Mouse (Mus musculus) MEL (cell line): ENCODE results near the gene Nrcam. TPM values are rescaled to one million over a fixed set of nuclear protein-coding genes. Genes with fewer than 3 reads are reported as not detected.

ENCODE experiments used
- DNase-seq: peaks from one replicate; pipeline ENCODE4 v3.0.0; 2011; ENCODE audit warnings: low read depth, low spot score
- H3K27ac ChIP-seq: 2 replicates; pipeline ENCODE4 v1.5.1; 2012; ENCODE audit warnings: low read depth, mild to moderate bottlenecking, control low read depth, low read length, moderate library complexity; ENCODE audit not compliant: control insufficient read depth
- H3K27me3 ChIP-seq, 2 experiments: fragments of 150-350 bp in 1 of 2; sonication (generic) in 1 of 2; 2 replicates each; pipeline ENCODE4 v1.6.1; 2012; ENCODE audit warnings: low read length in 2 of 2, mild to moderate bottlenecking in 2 of 2, improper control_type of control experiment in 1 of 2, moderate library complexity in 1 of 2; ENCODE audit not compliant: insufficient read depth in 2 of 2, control insufficient read depth in 1 of 2
- H3K36me3 ChIP-seq, 2 experiments: 2 replicates each; pipeline ENCODE4 v1.6.1; 2012 to 2014; ENCODE audit warnings: low read length in 2 of 2, improper control_type of control experiment in 1 of 2, inconsistent platforms in 1 of 2, mild to moderate bottlenecking in 1 of 2; ENCODE audit not compliant: insufficient read depth in 2 of 2, control insufficient read depth in 1 of 2
- H3K4me1 ChIP-seq, 2 experiments: fragments of 150-350 bp in 1 of 2; sonication (generic) in 1 of 2; 2 replicates each; pipeline ENCODE4 v1.6.1; 2012; ENCODE audit warnings: low read length in 2 of 2, improper control_type of control experiment in 1 of 2, mild to moderate bottlenecking in 1 of 2; ENCODE audit not compliant: insufficient read depth in 2 of 2, control insufficient read depth in 1 of 2
- H3K4me3 ChIP-seq, 2 experiments: fragments of 150-350 bp in 1 of 2; sonication (generic) in 1 of 2; 2 replicates each; pipeline ENCODE4 v1.5.1; 2012; ENCODE audit warnings: low read depth in 2 of 2, low read length in 2 of 2, mild to moderate bottlenecking in 2 of 2, moderate library complexity in 2 of 2, control low read depth in 1 of 2, improper control_type of control experiment in 1 of 2; ENCODE audit not compliant: control insufficient read depth in 1 of 2, insufficient read depth in 1 of 2
- H3K79me2 ChIP-seq: 2 replicates; pipeline ENCODE4 v1.6.1; 2012; ENCODE audit warnings: mild to moderate bottlenecking, low read length, moderate library complexity; ENCODE audit not compliant: control insufficient read depth, poor library complexity, insufficient read depth
- H3K9ac ChIP-seq: 2 replicates; pipeline ENCODE4 v1.6.1; 2012; ENCODE audit warnings: low read depth, mild to moderate bottlenecking, control low read depth, low read length, moderate library complexity; ENCODE audit not compliant: control insufficient read depth, poor library complexity, severe bottlenecking
- H3K9me3 ChIP-seq: fragments of 150-350 bp; sonication (generic); replicated peaks from 2 replicates; pipeline ENCODE4 v1.6.1; 2012; ENCODE audit warnings: mild to moderate bottlenecking, low read length, improper control_type of control experiment, moderate library complexity; ENCODE audit not compliant: insufficient read depth
- BHLHE40 ChIP-seq: IDR thresholded peaks from 2 replicates; pipeline ENCODE4 v1.6.1; 2012; ENCODE audit warnings: low read depth, mild to moderate bottlenecking, inconsistent platforms, low read length, improper control_type of control experiment, borderline replicate concordance
- EP300 ChIP-seq, 2 experiments: IDR thresholded peaks; 2 replicates each; pipeline ENCODE4 v1.6.1; 2011; ENCODE audit warnings: improper control_type of control experiment in 2 of 2, low read length in 2 of 2, low read depth in 1 of 2, mild to moderate bottlenecking in 1 of 2
- ETS1 ChIP-seq: IDR thresholded peaks from 2 replicates; pipeline ENCODE4 v1.6.1; 2012; ENCODE audit warnings: low read depth, mild to moderate bottlenecking, inconsistent platforms, low read length, improper control_type of control experiment, moderate library complexity
- GATA1 ChIP-seq: IDR thresholded peaks from 2 replicates; pipeline ENCODE4 v1.6.1; 2011; ENCODE audit warnings: low read depth, low read length, improper control_type of control experiment
- HCFC1 ChIP-seq: IDR thresholded peaks from 2 replicates; pipeline ENCODE4 v1.6.1; 2012; ENCODE audit warnings: low read depth, mild to moderate bottlenecking, inconsistent platforms, low read length, improper control_type of control experiment, moderate library complexity
- JUND ChIP-seq: IDR thresholded peaks from 2 replicates; pipeline ENCODE4 v1.6.1; 2011; ENCODE audit warnings: low read depth, mild to moderate bottlenecking, improper control_type of control experiment, low read length
- MAZ ChIP-seq: IDR thresholded peaks from 2 replicates; pipeline ENCODE4 v1.6.1; 2012; ENCODE audit warnings: low read depth, mild to moderate bottlenecking, inconsistent platforms, low read length, improper control_type of control experiment
- MYC ChIP-seq: IDR thresholded peaks from 2 replicates; pipeline ENCODE4 v1.6.1; 2011; ENCODE audit warnings: low read depth, mild to moderate bottlenecking, low read length, improper control_type of control experiment, moderate library complexity
- NRF1 ChIP-seq: IDR thresholded peaks from 2 replicates; pipeline ENCODE4 v1.6.1; 2014; ENCODE audit warnings: low read depth, mild to moderate bottlenecking, inconsistent platforms, low read length, improper control_type of control experiment, moderate library complexity; ENCODE audit not compliant: poor library complexity, insufficient read depth, severe bottlenecking
- POLR2AphosphoS5 ChIP-seq: IDR thresholded peaks from 2 replicates; pipeline ENCODE4 v1.6.1; 2012; ENCODE audit warnings: low read depth, borderline replicate concordance, mild to moderate bottlenecking, inconsistent platforms, low read length, moderate library complexity, mixed read lengths
- RAD21 ChIP-seq: IDR thresholded peaks from 2 replicates; pipeline ENCODE4 v1.6.1; 2011; ENCODE audit warnings: mild to moderate bottlenecking, low read depth, low read length, improper control_type of control experiment
- RCOR1 ChIP-seq: IDR thresholded peaks from 2 replicates; pipeline ENCODE4 v1.6.1; 2012; ENCODE audit warnings: low read depth, mild to moderate bottlenecking, inconsistent platforms, low read length, improper control_type of control experiment
- SIN3A ChIP-seq: IDR thresholded peaks from 2 replicates; pipeline ENCODE4 v1.6.1; 2012; ENCODE audit warnings: low read length, improper control_type of control experiment, inconsistent platforms
- UBTF ChIP-seq: IDR thresholded peaks from 2 replicates; pipeline ENCODE4 v1.6.1; 2012; ENCODE audit warnings: low read depth, mild to moderate bottlenecking, inconsistent platforms, low read length, improper control_type of control experiment, moderate library complexity, borderline replicate concordance; ENCODE audit not compliant: insufficient read depth
- USF1 ChIP-seq: IDR thresholded peaks from 2 replicates; pipeline ENCODE4 v1.6.1; 2014; ENCODE audit warnings: low read depth, mild to moderate bottlenecking, inconsistent platforms, low read length, improper control_type of control experiment, moderate library complexity
- ZMIZ1 ChIP-seq: IDR thresholded peaks from 2 replicates; pipeline ENCODE4 v1.6.1; 2012; ENCODE audit warnings: low read depth, mild to moderate bottlenecking, inconsistent platforms, low read length, improper control_type of control experiment, moderate library complexity
- polyA plus RNA-seq, 2 experiments: library from polyadenylated mRNA; stranded (reverse) in 1 of 2; unstranded in 1 of 2; fragments of >175 nt in 1 of 2; fragments of >200 nt in 1 of 2; gene quantifications; 2 replicates each; pipeline versions ENCODE4 v1.2.1 to v1.2.4; 2012; ENCODE audit warnings: low replicate concordance in 2 of 2, low read depth in 1 of 2; ENCODE audit not compliant: insufficient read length in 2 of 2, insufficient read depth in 1 of 2, missing spikeins in 1 of 2
- total RNA-seq: library from RNA; depleted of rRNA; stranded (reverse); fragments of 300-350 nt; gene quantifications from 2 replicates; pipeline ENCODE4 v1.2.3, GENCODE M21; 2012

Gene Nrcam
- total and polyA plus RNA-seq, 3 experiments = not detected

- H3K27ac ChIP-seq = no peak overlapping the region
- H3K27me3 ChIP-seq = no peaks in the 10 kb centered on the region
- TF ChIP-seq SIN3A (no peak), ETS1 (no peak), POLR2AphosphoS5 (no peak), JUND (no peak), UBTF (no peak), HCFC1 (no peak), RCOR1 (no peak), BHLHE40 (no peak), ZMIZ1 (no peak), EP300 (IDR thresholded peaks at IDR 0.05; ENCODE audit: low read depth in 1 of 2, low read length in 2 of 2) (no peak)
- no peaks in the 10 kb centered on the region for H3K36me3 ChIP-seq
- H3K79me2 ChIP-seq = no peaks in the 10 kb centered on the region
- no peak overlapping the region for H3K4me3 ChIP-seq
- no peaks in the 10 kb centered on the region for H3K4me1 ChIP-seq
- DNase-seq = no peak
- H3K9ac ChIP-seq = no peak overlapping the region
- no peaks in the 10 kb centered on the region for H3K9me3 ChIP-seq
Measured at GRCm38 (mm10) chr12:44330216-44330719, 1.6 kb downstream of the Nrcam start.

DNA sequence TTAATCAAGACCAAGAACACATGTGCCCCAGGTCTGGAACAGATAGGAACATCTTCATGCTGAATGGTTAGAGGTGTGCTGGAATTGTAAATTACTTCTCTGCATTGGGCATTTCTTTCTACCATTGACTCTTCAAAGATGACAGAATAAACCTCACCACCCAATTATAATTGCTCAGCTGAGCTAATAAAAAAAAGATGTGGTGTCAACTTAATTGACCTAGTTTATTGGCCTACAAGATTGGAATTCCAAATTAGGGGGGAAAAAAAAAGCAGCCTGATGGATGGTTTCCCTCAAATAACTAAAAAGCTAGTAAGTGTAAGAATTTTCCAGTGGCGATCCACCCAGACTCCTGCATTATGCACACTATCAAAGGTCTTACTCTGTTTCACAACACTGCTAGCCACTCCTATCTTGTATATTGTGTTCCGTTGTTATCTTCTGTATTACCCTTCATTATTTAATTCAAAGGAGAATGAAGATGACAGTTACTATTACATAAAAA lies 8.5 kb downstream of the Nrcam start:
- no peak overlapping the region for H3K9ac ChIP-seq
- H3K27me3 ChIP-seq = no peaks in the 10 kb centered on the region
- DNase-seq = no peak
- H3K36me3 ChIP-seq = no peaks in the 10 kb centered on the region
- H3K27ac ChIP-seq = no peak overlapping the region
- H3K79me2 ChIP-seq = no peaks in the 10 kb centered on the region
- no peaks in the 10 kb centered on the region for H3K4me1 ChIP-seq
- no peaks in the 10 kb centered on the region for H3K9me3 ChIP-seq
- no peak overlapping the region for H3K4me3 ChIP-seq
- TF ChIP-seq MAZ (no peak), RAD21 (no peak)

- Histone ChIP-seq H3K27ac (no peak overlapping the region), H3K36me3 (no peaks in the 10 kb centered on the region), H3K4me3 (no peak overlapping the region), H3K9ac (no peak overlapping the region), H3K4me1 (no peaks in the 10 kb centered on the region), H3K27me3 (no peaks in the 10 kb centered on the region), H3K9me3 (no peaks in the 10 kb centered on the region), H3K79me2 (no peaks in the 10 kb centered on the region)
- TF ChIP-seq MYC (no peak), USF1 (no peak), GATA1 (no peak), POLR2AphosphoS5 (no peak), NRF1 (no peak), RCOR1 (no peak)
- no peak for DNase-seq
Measured at GRCm38 (mm10) chr12:44338195-44338622, 9.5 kb downstream of the Nrcam start.
